Mouse (Mus musculus) ZHBTc4 (cell line): Measurements from ENCODE around the gene Ttc7b.
A peak's percentile ranks its signal among the peaks of the same experiment; 100 is the strongest.

Source experiments
- DNase-seq: peaks from one replicate; pipeline ENCODE4 v3.0.0-alpha.2; 2011; ENCODE audit warnings: low read depth, low spot score

Ttc7b gene

DNA sequence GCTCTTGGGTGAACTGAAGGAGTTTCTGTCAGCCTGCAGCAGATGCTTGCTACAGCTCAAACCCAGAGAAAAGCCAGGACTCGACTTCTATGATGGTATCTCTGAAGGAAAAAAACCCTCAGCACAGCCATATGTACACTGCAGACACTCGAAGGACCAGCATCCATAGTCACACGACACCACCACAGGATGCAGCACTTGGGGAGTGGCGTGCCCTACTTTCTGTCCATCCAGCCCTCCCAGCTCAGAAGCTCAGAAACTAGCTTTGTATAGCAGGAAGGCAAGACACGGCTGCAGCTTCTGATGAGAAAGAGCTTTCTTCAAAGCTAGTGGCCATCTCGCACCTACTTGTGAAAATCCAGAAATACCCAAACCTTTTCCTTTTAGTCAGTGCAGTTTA is 104.8 kb downstream of the Ttc7b start:
- no peak for DNase-seq

DNA sequence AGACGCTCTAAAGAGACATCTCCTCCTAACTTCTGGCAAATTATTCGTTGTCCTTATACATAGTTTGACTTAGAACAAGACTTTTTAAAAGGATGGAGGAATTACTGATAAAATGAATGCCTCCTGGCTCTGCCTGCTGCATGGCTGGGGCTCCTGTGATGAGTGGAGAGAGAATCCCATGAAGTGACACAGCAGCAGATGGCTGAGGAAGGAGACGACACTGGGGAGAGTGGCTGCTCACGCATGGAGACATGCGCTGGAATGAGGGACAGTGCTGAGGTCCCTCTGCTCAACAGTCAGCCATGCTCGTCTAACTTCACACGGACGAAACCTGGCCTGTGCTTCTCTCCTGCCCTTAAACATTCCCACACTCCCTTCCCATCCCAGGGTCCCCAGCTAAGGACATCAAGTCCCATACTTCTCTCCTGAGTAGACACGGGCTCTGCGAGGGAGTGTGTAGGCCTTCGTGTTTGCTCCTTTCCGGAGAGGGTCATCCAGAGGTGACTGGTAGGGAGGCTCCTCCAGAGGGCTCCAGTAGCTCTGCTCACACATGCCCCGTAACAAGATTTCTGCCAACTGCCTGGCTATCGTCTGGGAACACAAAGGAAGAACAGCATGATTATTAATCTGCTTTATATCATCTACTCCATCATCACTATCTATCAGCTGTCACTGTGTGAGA is 105.8 kb downstream of the Ttc7b start:
- no peak for DNase-seq

DNA sequence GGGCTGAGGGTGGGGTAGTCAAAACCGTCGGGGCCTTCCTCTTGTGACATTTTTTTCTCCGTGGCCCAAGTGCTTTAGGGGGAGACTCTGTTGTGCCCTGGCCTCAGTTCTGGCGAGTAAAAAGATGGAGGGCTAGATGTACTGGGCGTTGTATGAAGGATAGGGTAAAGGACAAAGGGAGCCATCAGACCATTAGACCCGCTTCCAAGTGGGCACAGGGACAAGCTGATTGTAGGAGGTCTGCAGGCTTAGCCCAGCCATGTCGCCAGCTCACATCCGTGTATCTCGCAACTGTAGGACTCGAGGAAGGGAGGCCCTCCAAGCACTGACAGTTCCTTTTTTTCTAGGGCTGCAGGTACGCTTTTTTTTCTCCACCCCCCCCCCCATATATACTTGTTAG is 111.9 kb downstream of the Ttc7b start:
- DNase-seq: no peak

DNA sequence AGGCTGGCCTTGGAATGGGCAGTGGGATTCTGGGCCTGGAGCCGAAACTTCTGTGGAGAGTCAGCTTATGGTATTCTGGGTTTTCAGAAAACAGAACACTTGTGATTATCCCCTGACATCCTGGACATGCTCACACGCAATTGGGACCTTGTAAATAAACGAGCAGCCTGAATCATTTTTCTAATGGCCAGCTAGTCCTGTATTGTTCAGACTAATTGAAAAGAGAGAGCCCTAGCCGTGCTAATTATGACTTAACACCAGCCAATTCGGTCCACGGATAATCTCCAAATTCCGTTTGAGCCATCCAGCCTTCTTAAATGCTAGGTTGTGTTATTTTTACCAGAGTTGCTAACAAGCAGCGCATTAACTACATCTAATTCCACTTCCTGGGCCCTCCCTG is 112.5 kb downstream of the Ttc7b start:
- DNase-seq: no peak

DNA sequence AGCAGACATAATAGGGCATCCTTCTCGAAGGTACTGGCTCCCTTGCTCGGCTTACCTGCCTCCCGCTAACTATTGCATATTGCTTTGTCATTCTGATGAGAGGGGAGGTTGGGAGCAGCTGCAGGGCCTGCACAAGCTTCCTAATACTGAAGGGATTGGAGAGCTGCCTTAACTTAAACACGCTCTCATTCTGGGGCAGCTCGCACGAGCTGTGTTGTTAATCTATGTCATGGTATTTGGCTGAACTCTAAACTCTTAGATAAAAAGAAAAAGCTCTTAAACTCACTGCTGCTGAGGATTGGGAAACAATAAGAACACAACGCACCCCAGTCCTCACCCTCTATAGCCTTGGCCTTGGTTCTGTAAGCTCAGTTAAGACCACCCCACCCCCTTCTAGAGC is 113.3 kb downstream of the Ttc7b start:
- peak; percentile 48 for DNase-seq

DNA sequence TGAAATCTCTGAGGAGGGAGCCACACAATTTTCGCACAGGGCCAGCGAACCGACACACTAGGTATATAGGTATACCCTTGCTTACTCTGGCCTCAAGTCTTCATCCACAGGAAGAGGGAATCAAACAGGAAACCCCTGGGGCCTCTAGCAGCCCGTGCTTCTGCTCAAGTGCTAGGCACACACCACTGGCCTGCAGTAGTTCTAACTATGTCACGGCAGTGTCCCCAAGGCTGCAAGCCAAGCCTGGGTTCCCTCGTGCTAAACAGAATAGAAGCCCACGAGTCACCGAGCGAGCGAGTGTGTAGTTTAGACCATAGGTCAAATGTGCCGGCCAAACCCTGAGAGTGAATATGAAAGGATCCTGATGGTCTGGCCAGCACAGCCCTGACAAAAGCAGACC is 114.5 kb downstream of the Ttc7b start:
- DNase-seq: no peak

DNA sequence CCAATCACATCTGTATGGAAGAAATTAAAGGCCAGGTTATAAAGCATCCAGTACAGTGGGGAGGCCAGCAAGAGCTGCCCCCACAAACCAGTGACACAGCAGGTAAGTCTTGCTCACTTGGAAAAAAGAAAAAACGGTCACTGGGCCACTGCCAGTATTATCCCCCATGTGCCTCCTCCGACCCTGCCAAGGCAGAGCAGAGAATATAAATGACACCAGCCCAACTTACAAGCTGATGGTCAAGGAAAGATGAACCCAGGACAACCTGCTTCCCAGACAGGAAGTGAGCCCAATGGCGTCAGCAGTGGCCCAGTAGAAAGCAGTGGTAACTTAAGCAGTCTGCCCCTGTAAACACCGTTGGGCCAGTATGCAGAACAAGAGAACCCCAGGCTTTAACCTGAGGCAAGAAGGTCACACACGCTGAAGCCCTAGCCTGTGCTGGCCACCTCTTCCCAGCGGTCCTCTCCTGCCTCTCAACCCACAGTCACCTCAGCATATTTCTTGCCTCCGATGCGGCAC is 115.1 kb downstream of the Ttc7b start:
- DNase-seq: no peak

DNA sequence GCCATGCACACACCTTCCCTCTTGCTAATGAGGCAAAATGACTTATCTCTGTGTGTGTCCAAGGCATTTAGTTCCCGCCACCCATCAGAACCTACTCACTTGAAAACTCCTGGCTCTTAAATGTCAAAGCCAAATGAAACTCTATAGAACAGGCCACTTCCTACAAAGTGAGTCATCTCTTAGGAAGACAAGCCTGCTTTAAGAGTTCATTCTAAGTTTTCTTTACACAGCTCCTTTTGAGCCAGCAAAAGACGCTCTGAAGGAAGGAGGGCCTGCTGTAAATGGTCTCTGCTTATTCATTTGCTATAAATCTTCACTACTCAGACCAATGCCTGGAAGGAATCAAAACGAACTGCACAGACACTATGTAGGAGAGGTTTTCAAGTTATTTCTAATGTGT is 116.2 kb downstream of the Ttc7b start:
- DNase-seq: no peak

DNA sequence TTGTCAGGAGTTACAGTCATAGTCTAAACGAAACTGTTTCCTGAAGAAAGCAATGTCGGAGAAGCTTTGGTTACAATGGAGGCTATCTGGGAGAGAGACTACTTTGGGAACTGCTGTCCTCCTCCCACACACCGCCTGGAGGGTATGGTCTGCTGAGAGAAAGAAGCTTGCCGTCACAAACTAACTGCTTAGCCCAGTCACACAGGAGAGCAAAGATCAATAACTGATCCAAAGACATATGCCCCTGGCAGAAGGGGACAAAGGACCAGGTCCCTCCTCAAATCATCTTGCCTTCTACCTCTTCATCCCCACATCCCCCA is 117.7 kb downstream of the Ttc7b start:
- DNase-seq: no peak

DNA sequence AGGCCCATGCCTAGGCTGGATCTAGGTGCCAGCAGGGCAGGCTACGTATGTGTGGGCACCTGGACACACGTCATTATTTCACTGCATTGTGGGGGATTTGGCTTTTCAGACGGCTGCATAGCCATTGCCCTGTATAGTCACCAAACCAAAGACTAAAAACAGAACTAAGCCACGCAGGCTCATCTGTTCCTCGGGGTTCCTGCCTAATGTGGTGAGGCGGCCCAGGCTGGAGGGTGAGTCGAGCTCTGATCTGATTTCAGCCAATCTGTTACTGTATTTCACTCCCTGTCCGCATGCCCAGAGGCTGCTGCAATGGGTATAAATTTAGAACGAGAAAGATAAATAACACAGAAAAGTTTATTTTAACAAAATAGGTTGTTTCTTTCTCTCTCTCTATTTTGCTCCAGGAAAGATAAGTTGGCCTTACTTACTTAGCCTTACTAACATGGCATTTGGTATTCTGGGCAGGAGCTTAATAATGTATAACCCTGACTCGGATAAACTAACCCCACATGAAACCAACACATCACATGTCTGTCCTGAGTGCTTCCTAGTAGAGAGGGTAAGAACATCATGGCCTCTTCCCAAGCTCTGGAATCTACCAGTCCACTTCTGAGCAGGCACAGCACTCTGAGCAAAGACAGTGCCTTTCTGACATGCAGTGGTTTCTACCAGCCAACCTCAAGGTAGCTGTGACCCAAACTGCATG is 118.2 kb downstream of the Ttc7b start:
- DNase-seq: no peak

DNA sequence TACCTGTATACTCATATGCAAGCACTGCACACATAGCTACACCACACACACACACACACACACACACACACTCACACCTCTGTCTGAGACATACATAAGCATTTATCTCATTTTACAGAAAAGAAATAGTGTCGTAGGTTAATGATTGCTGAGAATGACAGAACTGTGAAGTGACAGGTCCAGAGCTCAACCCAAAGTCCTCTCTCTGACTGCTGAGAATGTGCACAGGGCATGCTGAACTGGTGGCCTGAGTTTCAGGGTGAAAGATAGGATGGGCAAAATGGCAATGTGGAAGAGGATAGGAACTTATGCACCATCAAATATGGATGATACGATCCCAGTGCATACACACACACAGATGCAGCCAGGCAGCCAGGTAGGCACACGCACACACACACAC is 120.5 kb downstream of the Ttc7b start:
- no peak for DNase-seq

DNA sequence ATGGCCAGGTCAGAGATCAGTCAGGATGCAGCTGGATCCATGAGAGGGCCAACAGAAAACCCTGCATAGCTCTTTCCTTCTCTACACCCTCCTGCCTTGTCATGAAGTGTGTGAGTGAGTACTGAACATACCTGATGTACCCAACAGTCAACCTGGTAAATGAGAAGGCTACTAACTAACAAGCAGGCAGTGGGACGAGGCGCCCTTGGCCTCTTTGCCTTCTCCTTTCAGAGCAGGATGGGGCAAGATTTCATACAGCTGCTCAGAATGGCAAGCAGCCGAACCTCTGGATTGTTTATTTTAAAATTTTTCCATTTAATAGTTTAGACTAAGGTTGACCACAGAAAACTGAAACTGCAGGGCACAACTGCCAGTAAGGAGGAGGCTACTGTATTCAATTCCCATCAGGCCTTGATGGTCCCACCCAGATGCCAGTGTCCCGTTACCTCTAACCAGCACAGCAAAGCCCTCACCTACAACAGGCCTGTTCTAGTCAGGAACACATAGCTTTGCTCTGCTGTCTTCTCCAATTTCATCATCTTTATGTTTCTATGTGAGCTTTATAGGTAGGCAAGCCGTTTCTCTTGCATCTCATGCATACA is 121.4 kb downstream of the Ttc7b start:
- no peak for DNase-seq

DNA sequence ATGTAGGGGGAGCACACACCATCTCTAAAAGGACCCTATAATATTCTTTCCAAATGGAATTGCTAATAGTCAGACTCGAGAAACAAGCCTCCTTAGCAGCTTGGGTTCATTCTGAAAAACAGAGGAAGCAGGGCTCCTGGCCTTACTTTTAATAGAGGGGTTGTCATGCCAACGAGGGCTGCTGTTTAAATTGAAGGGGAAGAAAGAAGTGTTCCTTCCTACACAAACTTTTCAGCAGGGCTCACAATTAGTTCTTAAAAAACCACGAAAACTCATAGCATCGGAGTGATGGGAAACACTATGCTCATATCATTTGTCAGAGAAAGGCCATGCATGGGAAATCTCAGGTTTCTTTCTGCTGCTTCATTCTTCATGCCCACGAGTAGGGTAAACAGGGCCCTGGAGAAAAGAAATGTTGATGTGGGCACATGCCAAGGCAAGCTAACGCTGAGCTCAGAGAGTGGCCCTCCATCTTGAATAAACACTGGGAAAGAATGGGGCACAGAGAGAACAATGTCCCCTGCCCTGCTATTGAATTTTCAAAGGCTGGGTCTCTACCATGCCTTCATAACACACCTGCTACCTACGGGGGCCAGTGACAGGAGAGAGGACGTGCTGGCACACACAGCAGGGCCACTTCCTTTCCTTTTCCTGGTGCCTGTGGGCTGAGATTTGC is 122.2 kb downstream of the Ttc7b start:
- no peak for DNase-seq

DNA sequence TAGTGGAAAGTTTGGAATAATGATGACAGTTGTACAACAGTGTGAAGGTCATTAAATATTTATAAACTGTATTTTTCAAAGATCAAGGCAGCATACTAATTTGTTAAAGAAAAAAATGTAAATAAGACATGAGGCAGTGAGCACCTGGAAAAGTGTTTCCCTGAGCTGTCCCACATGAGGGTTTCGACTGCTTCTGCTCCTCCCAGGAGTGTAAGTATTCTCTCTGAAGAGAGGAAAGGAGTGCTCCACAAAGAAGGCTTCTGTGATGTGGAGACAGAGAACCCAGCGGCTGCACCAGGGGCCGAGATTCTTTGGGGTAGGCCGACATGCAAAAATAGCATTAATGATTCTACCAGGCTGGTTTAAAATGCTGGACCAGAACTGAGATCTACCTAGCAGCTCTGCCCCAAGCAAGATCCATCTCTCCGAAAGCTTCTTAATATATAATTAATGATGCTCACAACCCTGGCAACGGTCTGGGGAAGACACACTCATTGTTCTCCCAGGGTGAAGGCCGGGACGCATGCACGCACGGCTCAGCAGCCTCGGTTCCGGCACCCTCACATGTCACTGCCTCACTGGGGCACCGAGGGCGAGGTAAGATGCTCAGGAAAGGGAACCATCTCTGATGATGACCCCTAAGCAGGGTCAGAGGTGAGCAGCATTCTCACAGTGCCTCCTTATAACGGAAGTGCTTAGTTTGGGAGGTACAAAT is 123.0 kb downstream of the Ttc7b start:
- no peak for DNase-seq

DNA sequence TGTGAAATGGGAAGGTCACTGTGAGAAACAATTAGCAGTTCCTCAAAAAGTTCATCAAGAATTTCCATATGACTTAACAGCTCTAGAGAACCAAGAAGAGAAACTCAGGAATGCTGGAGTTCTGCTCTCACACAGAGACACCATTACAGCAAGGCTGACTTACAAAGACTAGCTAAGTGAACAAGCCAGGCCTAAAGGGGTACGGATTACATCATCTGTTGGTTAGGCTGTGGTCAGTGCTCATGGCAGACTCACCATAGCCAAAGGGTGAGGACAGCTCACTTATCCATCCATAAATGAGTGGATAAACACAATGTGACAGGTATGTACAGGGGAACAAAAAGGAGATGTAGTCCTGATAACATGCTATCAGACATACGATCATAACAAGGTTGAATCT is 123.8 kb downstream of the Ttc7b start:
- no peak for DNase-seq

DNA sequence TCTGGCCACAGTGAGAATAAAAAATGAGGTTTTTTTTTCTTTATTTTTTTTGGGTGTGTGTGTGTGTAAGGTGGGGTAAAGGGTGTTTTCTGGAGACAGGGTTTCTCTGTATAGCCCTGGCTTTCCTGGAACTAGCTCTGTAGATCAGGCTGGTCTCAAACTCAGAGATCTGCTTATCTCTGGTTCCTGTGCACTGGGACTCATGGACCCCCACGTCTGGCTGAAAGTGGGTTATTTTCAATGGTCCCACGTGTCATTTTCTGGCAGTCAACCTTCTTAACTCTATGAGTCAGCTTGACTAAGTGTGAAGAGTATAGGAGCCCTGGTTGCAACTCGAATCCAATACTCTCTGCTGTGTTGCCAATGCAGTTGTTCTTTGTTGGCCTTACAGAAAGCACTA is 127.1 kb downstream of the Ttc7b start:
- no peak for DNase-seq

DNA sequence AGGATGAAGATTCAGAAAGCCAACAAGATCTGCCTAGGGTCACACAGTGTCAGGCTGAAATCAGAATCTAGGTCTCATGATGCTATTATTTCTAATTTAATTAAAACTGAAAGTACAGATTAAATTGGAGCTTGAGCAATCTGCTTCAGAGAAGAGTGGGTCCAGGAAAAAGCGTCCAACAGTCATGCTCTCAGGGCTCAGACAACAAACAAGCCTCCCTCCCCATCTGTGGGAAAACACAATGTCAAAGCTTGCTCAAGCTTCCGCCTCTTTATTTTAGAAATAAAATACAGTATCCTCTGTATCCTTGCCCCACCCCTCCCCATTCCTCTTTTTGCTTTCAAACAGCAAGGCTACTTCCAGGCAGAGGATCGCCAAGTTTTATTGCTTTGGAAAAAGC is 127.5 kb downstream of the Ttc7b start:
- no peak for DNase-seq

DNA sequence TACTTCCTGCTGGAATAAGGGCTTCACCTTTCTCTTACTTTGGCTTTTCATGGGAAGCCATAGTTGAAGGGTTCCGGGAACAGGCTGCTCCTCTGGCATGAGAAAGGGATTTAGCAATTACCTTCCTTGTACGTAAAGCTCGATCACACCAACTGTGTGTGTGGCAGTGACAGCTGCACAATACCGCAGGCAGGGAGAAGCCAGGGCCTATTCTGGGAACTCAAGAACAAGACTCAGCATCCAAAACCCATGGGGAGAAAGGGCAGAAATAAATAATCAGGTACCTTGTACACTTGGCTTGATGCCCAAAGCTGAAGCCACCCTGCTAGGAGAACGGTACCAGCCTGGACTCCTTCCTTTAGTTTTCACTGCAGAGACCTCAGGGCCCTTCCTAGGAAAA is 128.2 kb downstream of the Ttc7b start:
- DNase-seq: no peak

DNA sequence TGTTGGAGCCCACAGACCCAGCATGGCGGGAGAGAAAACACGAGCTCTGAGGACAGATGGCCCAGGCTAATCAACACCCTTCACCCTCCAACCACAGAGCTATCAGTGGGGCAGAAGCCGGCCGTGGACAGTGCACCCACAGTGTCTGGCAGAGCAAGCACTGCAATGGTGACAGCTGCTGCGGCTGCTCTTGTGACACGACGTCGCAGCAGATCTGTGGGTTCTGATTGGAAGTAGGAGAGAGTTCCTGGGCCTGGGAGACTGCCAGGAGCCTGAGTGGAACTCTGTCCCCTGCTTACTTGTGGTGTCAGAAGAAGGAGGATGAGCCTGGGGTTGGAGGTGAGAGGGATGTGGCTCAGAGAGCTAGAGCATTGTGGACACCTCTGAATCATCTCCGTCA is 128.7 kb downstream of the Ttc7b start:
- no peak for DNase-seq

DNA sequence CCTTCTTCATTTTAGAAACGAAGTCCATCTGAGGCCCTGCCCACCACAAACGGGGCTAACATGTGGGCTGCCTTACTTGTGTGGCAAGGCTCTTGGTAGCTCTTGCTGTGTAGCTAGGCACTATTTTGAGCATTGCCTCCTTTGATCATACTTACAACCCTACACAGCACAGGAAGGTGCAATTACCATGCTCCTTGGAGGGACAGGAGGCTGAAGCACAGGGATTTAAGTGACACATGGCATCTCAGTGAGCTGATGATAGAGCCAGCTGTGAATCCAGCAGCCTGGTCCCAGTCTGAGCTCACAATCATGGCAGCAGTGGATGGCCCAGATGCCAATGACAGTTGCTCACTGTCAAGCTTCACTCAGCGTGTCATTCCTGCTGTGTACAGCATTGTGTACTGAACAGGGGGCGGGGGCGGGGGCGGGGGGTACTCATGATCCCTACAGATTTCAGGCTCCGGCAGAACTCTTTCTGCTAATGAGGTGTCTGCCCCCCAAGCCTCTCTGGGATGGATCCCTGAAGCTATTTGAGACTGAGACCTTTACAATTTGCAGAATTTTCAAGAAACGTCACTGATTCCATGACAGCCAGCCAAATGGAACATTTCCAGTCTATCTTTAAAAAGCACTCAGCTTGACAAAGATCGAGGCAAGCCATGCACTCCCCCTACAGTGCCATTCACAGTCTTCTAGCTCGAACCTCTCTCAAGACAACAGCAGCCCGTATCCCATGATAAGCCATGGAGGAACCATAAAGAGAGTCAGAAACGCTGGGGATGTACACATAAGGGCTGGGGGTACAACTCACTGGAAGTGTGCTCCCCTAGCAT is 130.5 kb downstream of the Ttc7b start:
- no peak for DNase-seq

DNA sequence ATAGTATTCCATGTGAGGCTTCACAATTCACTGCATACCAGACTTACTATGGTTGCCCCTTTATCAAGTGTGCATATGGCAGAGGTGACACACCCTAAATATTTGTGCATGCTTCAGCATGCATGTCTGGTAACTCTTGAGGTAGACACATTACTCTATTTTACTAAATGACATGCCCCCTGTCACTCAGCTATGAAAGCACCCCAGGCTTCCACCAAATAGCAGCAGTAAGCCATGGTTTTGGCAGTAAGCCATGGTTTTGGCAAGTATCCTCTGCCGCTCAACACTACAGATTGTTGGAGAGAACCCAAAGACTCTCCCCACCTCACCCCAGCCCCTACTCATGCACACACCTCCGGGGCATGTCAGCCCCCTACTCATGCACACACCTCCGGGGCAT is 134.4 kb downstream of the Ttc7b start:
- DNase-seq: no peak
